Mouse (Mus musculus) C2C12 (cell line): ENCODE data around the gene Klhdc10.
A peak's percentile ranks its signal among the peaks of the same experiment; 100 is the strongest.

ENCODE experiments used
- CTCF ChIP-seq: IDR thresholded peaks from one replicate; pipeline ENCODE4 v1.5.1; 2011; ENCODE audit not compliant: control insufficient read depth, insufficient read depth, insufficient read length
- MAX ChIP-seq: IDR thresholded peaks from one replicate; pipeline ENCODE4 v1.6.1; 2011; ENCODE audit warnings: mild to moderate bottlenecking, control low read depth
- USF1 ChIP-seq: IDR thresholded peaks from one replicate; pipeline ENCODE4 v1.6.1; 2011; ENCODE audit warnings: low read depth, mild to moderate bottlenecking, control low read depth, moderate library complexity

- TF ChIP-seq CTCF, result no peak
- peak; percentile 61 for TF ChIP-seq USF1
- no peak for TF ChIP-seq MAX
Observed at GRCm38 (mm10) chr6:30363808-30364207, 37.9 kb upstream of the Klhdc10 start.
